Mouse (Mus musculus) stomach, embryonic 16.5 days (tissue): Measurements from ENCODE around the gene Gucy1b1. TPM values are rescaled to one million over a fixed set of nuclear protein-coding genes. Genes with fewer than 3 reads are reported as not detected.

Source experiments
- ATAC-seq: fragments of 200-750 bp; cut with Nextera tagmentation; 2 replicates; pipeline ENCODE4 v1.8.0; 2017; ENCODE audit warnings: moderate number of reproducible peaks, moderate TSS enrichment; ENCODE audit not compliant: insufficient read depth, low FRiP score
- H3K27ac ChIP-seq: fragments of 300-500 bp; sonication (generic); 2 replicates; pipeline ENCODE4 v1.5.1; 2014; ENCODE audit warnings: low read length
- H3K27me3 ChIP-seq: fragments of 300-500 bp; sonication (generic); 2 replicates; pipeline ENCODE4 v1.6.1; 2014; ENCODE audit warnings: low read length, control low read depth, mixed read lengths; ENCODE audit not compliant: control insufficient read depth, insufficient read depth
- H3K36me3 ChIP-seq: fragments of 300-500 bp; sonication (generic); 2 replicates; pipeline ENCODE4 v1.6.1; 2014; ENCODE audit warnings: low read length; ENCODE audit not compliant: control insufficient read depth, insufficient read depth
- H3K4me1 ChIP-seq: fragments of 300-500 bp; sonication (generic); 2 replicates; pipeline ENCODE4 v1.6.1; 2014; ENCODE audit warnings: low read length, control low read depth, mixed read lengths; ENCODE audit not compliant: control insufficient read depth, insufficient read depth
- H3K4me2 ChIP-seq: fragments of 300-500 bp; sonication (generic); 2 replicates; pipeline ENCODE4 v1.6.1; 2014; ENCODE audit warnings: low read depth, low read length, mixed read lengths
- H3K4me3 ChIP-seq: fragments of 300-500 bp; sonication (generic); replicated peaks from 2 replicates; pipeline ENCODE4 v1.5.1; 2014; ENCODE audit warnings: mild to moderate bottlenecking, low read length
- H3K9ac ChIP-seq: fragments of 300-500 bp; sonication (generic); 2 replicates; pipeline ENCODE4 v1.6.1; 2014; ENCODE audit warnings: low read length
- H3K9me3 ChIP-seq: fragments of 300-500 bp; sonication (generic); replicated peaks from 2 replicates; pipeline ENCODE4 v1.6.1; 2016; ENCODE audit warnings: low read length, control low read depth; ENCODE audit not compliant: control insufficient read depth
- WGBS: fragments of 180-500 bp; shearing (Covaris S2); extraction: QIAGEN DNeasy Blood & Tissue Kit; methylation state at CpG from one replicate; pipeline ENCODE4 v1.1.7; 2014; 5-methylcytosine and 5-hydroxymethylcytosine counted together
- microRNA-seq: library from miRNA; unstranded; fragments of <30 nt; microRNA quantifications from one replicate; pipeline ENCODE4, GENCODE M21; 2016
- polyA plus RNA-seq: library from polyadenylated mRNA; unstranded; fragments of >200 nt; fragmentation: Nextera tagmentation; extraction: Ambion mirVana; gene quantifications from 2 replicates; pipeline ENCODE4 v1.2.1, GENCODE M21; 2015

Gene Gucy1b1
- polyA plus RNA-seq, 1 experiment from 2014 or later = 53.9 TPM

GRCm38 (mm10) chr3:81985100-81985499, 89.4 kb downstream of the Gucy1b1 start:
- Histone ChIP-seq H3K27me3 (no peaks in the 10 kb centered on the region), H3K4me2 (no peak overlapping the region), H3K36me3 (no peaks in the 10 kb centered on the region), H3K9me3 (no peaks in the 10 kb centered on the region), H3K27ac (no peak overlapping the region), H3K4me3 (no peak overlapping the region), H3K9ac (no peak overlapping the region), H3K4me1 (peaks cover 3% of the 10 kb centered on the region; the same call in 1 of the 2 replicates)
- WGBS = 61% methylated on average over 1 of the region's 1 CpGs
- ATAC-seq = no peak

GRCm38 (mm10) chr3:81983120-81983895, 91.2 kb downstream of the Gucy1b1 start:
- 63% methylated on average over 8 of the region's 8 CpGs for WGBS
- Histone ChIP-seq H3K4me2 (no peak overlapping the region), H3K4me1 (no peaks in the 10 kb centered on the region), H3K27ac (no peak overlapping the region), H3K27me3 (no peaks in the 10 kb centered on the region), H3K9ac (no peak overlapping the region), H3K4me3 (no peak overlapping the region), H3K9me3 (no peaks in the 10 kb centered on the region), H3K36me3 (no peaks in the 10 kb centered on the region)
- ATAC-seq = peak; percentile 47; the same call in 1 of the 2 replicates

Small RNA genes lying within 50 kb of the gene (microRNA-seq; reads per million reads assigned to microRNA genes)
- gene Mir7010 = 0.50 reads per million

Other genes with a start within 250 kb of the Gucy1b1 start
- 19.3 and 22.6 TPM in 2 replicates for gene Ctso, start 142.1 kb downstream of the Gucy1b1 start, polyA plus RNA-seq
- 0.39 and 0.41 TPM in 2 replicates for gene Tdo2, start 98.5 kb downstream of the Gucy1b1 start, polyA plus RNA-seq
- gene Asic5, start 92.4 kb downstream of the Gucy1b1 start, polyA plus RNA-seq = 0.14 TPM in 1 of 2 replicates, not detected in the other
- 47.5 and 53.3 TPM in 2 replicates for gene Gucy1a1, start 71.1 kb upstream of the Gucy1b1 start, polyA plus RNA-seq